Mouse (Mus musculus) hindbrain, embryonic 16.5 days (tissue): ENCODE measurements around the gene Snip1. TPM values are rescaled to one million over a fixed set of nuclear protein-coding genes. Genes with fewer than 3 reads are reported as not detected.

Experiments used
- ATAC-seq: fragments of 200-750 bp; cut with Nextera tagmentation; 2 replicates; pipeline ENCODE4 v1.8.0; 2017; ENCODE audit warnings: moderate TSS enrichment, moderate library complexity
- H3K27ac ChIP-seq: fragments of 300-500 bp; sonication (generic); 2 replicates; pipeline ENCODE4 v1.5.1; 2014; ENCODE audit warnings: low read depth, mild to moderate bottlenecking, control low read depth, low read length, moderate library complexity
- H3K27me3 ChIP-seq: fragments of 300-500 bp; sonication (generic); replicated peaks from 2 replicates; pipeline ENCODE4 v1.6.1; 2014; ENCODE audit warnings: low read length; ENCODE audit not compliant: control insufficient read depth, insufficient read depth
- H3K36me3 ChIP-seq: fragments of 300-500 bp; sonication (generic); 2 replicates; pipeline ENCODE4 v1.6.1; 2014; ENCODE audit warnings: mild to moderate bottlenecking, low read length, moderate library complexity, mixed read lengths; ENCODE audit not compliant: control insufficient read depth, insufficient read depth
- H3K4me1 ChIP-seq: fragments of 300-500 bp; sonication (generic); 2 replicates; pipeline ENCODE4 v1.6.1; 2014; ENCODE audit warnings: low read depth, low read length; ENCODE audit not compliant: control insufficient read depth, insufficient read depth
- H3K4me2 ChIP-seq: fragments of 300-500 bp; sonication (generic); 2 replicates; pipeline ENCODE4 v1.6.1; 2014; ENCODE audit warnings: mild to moderate bottlenecking, low read length, control low read depth, moderate library complexity
- H3K4me3 ChIP-seq: fragments of 300-500 bp; sonication (generic); 2 replicates; pipeline ENCODE4 v1.5.1; 2014; ENCODE audit warnings: mild to moderate bottlenecking, low read length, control low read depth, moderate library complexity
- H3K9ac ChIP-seq: fragments of 300-500 bp; sonication (generic); 2 replicates; pipeline ENCODE4 v1.6.1; 2014; ENCODE audit warnings: low read depth, mild to moderate bottlenecking, control low read depth, low read length, moderate library complexity
- H3K9me3 ChIP-seq: fragments of 300-500 bp; sonication (generic); 2 replicates; pipeline ENCODE4 v1.6.1; 2014; ENCODE audit warnings: mild to moderate bottlenecking, low read length, moderate library complexity; ENCODE audit not compliant: control insufficient read depth
- WGBS: fragments of 180-500 bp; shearing (Covaris S2); extraction: QIAGEN DNeasy Blood & Tissue Kit; methylation state at CpG from one replicate; pipeline ENCODE4 v1.1.7; 2014; 5-methylcytosine and 5-hydroxymethylcytosine counted together
- polyA plus RNA-seq: library from polyadenylated mRNA; unstranded; fragments of >200 nt; fragmentation: Nextera tagmentation; extraction: Ambion mirVana; gene quantifications from 2 replicates; pipeline ENCODE4 v1.2.1, GENCODE M21; 2015

Snip1 gene
- polyA plus RNA-seq = 20.6 and 22.0 TPM in 2 replicates

DNA sequence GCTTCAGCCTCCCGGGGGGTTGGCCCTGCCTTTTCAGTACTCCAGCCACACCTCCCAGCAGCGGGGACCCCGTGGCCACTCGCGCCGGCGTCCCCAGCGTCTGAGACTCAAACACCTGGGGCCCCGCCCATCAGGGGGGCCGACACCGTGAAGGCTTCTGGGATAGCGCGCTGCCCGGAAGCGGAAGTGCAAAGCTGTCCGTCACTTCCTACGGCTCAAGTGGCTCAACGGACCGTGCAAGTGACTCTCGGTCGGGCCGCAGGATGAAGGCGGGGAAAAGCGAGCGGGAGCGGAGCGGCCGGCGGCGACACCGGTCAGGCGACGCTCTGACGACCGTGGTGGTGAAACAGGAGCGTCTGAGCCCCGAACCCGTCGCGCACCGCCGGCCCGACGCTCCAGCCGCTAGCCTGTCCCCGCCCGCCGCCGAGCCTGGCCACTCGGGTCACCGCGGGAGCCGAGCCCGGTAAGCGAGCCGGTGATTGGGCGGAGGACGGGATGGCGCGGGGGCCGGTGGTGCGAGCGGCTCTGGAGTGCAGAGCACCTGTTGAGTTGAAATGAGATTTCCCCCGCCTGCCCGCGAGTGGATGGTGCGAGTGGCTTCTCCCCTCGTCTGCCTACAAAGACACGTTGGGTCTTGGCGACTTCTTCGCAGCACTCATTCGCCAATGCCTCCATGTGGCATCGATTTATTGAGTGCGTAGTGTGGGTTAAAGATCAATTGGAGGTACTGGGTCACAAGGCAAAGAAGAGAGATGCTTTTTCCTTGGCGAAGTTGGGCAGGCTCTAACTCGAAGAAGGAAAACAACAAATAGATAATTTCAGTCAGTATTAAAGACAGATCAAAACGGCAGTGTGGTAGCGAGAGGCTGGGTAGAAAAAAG lies at the start of gene Snip1:
Gene Snip1 (plus strand): TSS at position 183 of the 881 bp plus-strand sequence.
- H3K27ac ChIP-seq = peak within 1 kb of the TSS; percentile 67
- peaks cover 14% of the 10 kb centered on the region for H3K4me1 ChIP-seq
- ATAC-seq = peak; percentile 96
- 1% methylated on average over 77 of the region's 78 CpGs for WGBS
- H3K4me2 ChIP-seq = peak within 1 kb of the TSS; percentile 90
- no peaks in the 10 kb centered on the region for H3K27me3 ChIP-seq
- H3K9ac ChIP-seq = peak within 1 kb of the TSS; percentile 89
- H3K4me3 ChIP-seq = peak within 1 kb of the TSS; percentile 94
- H3K36me3 ChIP-seq = peaks cover 20% of the 10 kb centered on the region
- H3K9me3 ChIP-seq = no peaks in the 10 kb centered on the region

DNA sequence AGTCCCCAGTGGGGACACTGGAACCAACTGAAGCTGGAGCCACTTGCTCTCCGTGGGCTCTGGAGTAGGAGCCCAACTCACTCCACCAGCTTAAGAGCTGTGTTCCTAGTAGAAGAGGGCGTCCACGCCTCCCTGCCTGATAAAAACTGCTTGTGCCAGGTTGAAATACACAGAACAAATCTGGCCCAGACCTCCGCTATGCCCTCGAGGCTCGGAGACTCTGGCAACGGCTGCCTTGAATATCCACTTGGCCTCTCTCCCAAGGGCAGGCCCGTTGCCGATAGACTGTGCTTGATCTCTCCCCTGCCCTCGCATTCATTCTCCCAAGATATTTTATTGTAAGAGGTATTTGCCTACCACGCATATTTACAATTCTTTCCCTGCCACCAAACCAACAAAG lies 49.0 kb upstream of the Snip1 start:
- H3K4me2 ChIP-seq = no peak overlapping the region
- no peak overlapping the region for H3K4me3 ChIP-seq
- H3K27me3 ChIP-seq = no peaks in the 10 kb centered on the region
- no peak overlapping the region for H3K27ac ChIP-seq
- H3K9me3 ChIP-seq = no peaks in the 10 kb centered on the region
- H3K4me1 ChIP-seq = no peaks in the 10 kb centered on the region
- no peaks in the 10 kb centered on the region for H3K36me3 ChIP-seq
- WGBS = 79% methylated on average over 11 of the region's 11 CpGs
- H3K9ac ChIP-seq = no peak overlapping the region
- no peak for ATAC-seq

DNA sequence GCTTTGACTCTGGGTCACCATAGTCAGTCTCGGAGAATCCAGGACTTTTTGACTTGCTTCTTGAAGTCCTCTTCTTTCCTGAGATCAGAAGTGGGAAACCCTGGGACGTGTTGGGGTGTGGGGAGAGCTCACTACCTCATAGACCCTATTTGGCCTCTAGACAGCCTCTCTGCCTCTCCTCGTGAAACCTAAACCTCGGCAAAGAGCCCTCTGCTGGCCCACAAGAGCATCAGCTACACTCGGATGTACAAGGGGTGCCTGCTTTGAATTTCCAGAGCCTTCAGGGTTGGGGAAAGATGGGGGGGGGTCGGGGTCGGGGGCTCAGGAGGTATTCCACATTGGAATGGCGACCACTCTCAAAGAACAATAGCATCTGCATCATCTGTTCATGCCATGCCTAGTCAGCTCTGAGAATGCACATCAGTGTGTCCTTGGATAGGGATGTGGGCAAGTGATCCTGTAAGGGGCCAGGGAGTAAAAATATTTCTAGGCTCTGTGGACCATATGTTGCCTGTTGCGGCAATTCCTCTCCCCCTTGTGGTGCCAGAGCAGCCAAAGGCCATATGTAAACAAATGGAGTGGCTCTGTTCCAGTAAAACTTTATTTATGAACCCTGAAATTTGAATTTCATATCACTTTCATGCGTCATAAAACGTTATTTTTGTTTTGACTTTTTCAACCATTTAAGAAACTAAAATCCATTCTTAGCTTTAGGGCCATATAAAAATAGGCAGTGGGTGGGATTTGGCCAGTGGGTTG lies 45.5 kb upstream of the Snip1 start:
- Histone ChIP-seq H3K9ac (no peak overlapping the region), H3K27ac (no peak overlapping the region), H3K4me2 (no peak overlapping the region), H3K36me3 (no peaks in the 10 kb centered on the region), H3K4me3 (no peak overlapping the region), H3K9me3 (no peaks in the 10 kb centered on the region), H3K27me3 (no peaks in the 10 kb centered on the region), H3K4me1 (no peaks in the 10 kb centered on the region)
- WGBS = 41% methylated on average over 11 of the region's 11 CpGs
- ATAC-seq = no peak

DNA sequence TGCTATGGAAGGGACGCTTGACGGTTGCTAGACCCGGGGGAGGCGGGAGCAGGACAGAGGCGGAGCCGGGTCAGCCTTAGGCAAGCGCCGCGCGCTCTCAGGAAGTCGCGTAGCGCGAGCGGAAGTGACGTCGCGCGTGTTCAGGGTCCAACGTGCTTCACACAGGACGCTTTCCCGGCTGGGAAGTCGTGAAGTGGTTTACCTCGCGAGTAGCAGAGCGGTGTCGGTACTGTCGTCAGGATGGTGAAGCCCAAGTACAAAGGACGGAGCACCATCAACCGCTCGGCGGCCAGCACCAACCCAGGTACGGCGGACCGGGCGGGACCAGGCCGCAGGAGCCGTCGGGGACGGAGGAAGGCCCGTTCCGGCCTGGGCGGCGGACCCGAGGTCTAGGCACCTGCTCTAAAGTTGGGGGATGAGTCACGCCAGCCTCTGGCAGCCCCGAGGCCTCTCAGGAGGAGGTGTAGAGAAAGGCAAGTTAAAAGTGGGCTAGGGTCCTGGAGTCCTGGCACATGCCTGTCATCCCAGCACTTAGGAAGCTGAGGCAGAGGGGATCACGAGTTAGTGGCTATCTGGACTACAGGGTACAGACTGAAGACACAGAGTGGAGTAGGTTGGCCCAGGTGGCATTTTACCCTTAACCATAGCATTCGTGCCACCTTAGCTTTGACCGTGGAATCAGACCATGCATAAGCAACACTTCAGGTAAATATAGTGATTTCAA lies 36.4 kb upstream of the Snip1 start:
- no peaks in the 10 kb centered on the region for H3K27me3 ChIP-seq
- peak overlapping the region; percentile 97 for H3K4me2 ChIP-seq
- H3K36me3 ChIP-seq = no peaks in the 10 kb centered on the region
- H3K9ac ChIP-seq = peak overlapping the region; percentile 91
- H3K27ac ChIP-seq = peak overlapping the region; percentile 72
- H3K4me1 ChIP-seq = peaks cover 12% of the 10 kb centered on the region
- peak; percentile 99 for ATAC-seq
- no peaks in the 10 kb centered on the region for H3K9me3 ChIP-seq
- under 1% methylated on average over 50 of the region's 50 CpGs for WGBS
- peak overlapping the region; percentile 99 for H3K4me3 ChIP-seq

DNA sequence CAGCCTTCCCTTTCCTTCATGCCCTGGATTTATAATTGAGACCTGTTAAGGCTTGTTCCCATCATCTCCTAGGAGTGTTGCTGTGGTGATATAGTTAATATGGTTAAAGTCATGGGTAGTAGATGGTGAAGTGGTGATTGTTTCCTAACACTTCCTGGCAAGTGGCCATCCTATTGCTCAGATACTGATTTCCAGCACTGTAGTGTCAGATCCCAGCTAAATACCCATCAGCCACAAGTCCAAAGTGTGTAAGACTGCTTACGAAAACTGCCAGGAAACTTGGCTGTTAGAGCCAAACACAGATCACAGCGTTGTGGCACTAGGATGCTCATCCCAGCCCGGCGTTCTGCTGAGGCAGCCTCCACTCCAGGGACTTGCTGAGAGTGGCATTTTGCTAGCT lies 32.1 kb upstream of the Snip1 start:
- H3K9ac ChIP-seq = no peak overlapping the region
- H3K4me3 ChIP-seq = no peak overlapping the region
- no peaks in the 10 kb centered on the region for H3K27me3 ChIP-seq
- H3K9me3 ChIP-seq = no peaks in the 10 kb centered on the region
- no peak for ATAC-seq
- no peak overlapping the region for H3K4me2 ChIP-seq
- H3K4me1 ChIP-seq = peaks cover 11% of the 10 kb centered on the region
- H3K36me3 ChIP-seq = peaks cover 5% of the 10 kb centered on the region; the same call in 1 of the 2 replicates
- H3K27ac ChIP-seq = no peak overlapping the region
- 85% methylated on average over 4 of the region's 4 CpGs for WGBS

DNA sequence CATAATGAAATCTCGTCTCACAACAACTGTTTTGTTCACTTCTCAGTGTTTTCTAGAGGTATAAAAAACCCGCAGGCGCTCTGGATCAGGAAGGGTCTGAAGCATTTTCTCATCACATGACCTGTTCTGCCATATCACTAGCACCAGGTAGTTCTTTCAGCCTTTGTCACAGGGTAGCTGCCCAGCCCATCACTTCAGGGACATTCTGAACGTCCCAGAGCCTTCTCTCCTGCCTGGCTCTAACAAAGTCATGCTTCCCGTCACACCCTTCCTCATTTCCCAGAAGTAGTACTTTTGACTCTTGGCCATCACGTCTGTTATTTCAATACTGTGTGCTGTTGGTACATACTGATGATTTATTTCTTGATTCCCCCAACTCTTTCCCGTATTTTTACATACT lies 22.0 kb upstream of the Snip1 start:
- H3K4me3 ChIP-seq = no peak overlapping the region
- no peaks in the 10 kb centered on the region for H3K9me3 ChIP-seq
- H3K9ac ChIP-seq = no peak overlapping the region
- no peaks in the 10 kb centered on the region for H3K4me1 ChIP-seq
- H3K27me3 ChIP-seq = no peaks in the 10 kb centered on the region
- H3K36me3 ChIP-seq = peaks cover 61% of the 10 kb centered on the region
- H3K4me2 ChIP-seq = no peak overlapping the region
- ATAC-seq = no peak
- 92% methylated on average over 7 of the region's 7 CpGs for WGBS
- no peak overlapping the region for H3K27ac ChIP-seq

DNA sequence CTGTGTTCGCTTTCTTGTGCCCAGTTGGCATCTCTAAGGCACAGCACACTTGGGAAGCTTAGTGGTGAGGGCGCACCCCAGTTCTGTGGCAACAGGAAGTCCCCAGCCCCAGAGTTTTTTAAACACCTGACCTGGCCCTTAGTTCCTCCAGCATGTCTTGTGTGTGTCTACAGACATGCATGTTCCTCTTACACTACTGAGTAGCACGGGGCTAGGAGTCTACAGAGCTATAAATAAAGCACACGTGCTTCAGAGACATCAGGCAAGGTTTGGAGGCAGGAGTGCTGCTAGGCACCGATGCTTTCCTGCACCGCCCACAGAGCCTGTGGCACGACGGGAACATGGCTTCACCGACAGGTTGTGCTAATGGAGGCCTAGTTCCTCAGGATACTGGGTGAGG lies 11.1 kb upstream of the Snip1 start:
- 95% methylated on average over 9 of the region's 9 CpGs for WGBS
- H3K27ac ChIP-seq = no peak overlapping the region
- H3K9ac ChIP-seq = no peak overlapping the region
- H3K27me3 ChIP-seq = no peaks in the 10 kb centered on the region
- peaks cover 35% of the 10 kb centered on the region for H3K36me3 ChIP-seq
- no peaks in the 10 kb centered on the region; the same call in 1 of the 2 replicates for H3K4me1 ChIP-seq
- H3K4me2 ChIP-seq = no peak overlapping the region
- no peaks in the 10 kb centered on the region for H3K9me3 ChIP-seq
- ATAC-seq = no peak
- H3K4me3 ChIP-seq = no peak overlapping the region

DNA sequence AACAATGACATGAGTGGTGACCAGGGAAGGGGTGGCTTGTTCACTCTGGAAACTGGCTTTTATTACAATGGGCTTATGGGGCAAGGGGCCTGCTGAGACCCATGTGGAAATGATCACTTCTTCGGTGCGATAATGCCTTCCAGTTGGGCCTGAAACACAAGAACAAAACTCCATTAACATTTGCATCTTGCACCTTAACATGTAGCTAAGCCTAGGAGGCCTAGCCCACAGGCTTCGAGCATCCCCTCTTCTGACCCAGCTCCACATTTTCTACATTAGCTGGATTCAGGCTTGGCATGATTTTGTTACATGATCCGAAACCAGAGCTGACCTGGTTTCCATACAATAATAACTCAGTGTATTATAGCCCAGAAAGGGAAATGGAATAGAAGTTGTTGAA lies 10.0 kb upstream of the Snip1 start:
- H3K9ac ChIP-seq = no peak overlapping the region
- no peak overlapping the region for H3K4me3 ChIP-seq
- WGBS = 91% methylated on average over 4 of the region's 4 CpGs
- H3K36me3 ChIP-seq = peaks cover 31% of the 10 kb centered on the region
- H3K27ac ChIP-seq = no peak overlapping the region
- no peaks in the 10 kb centered on the region for H3K27me3 ChIP-seq
- no peak for ATAC-seq
- no peaks in the 10 kb centered on the region; the same call in 1 of the 2 replicates for H3K4me1 ChIP-seq
- no peaks in the 10 kb centered on the region for H3K9me3 ChIP-seq
- no peak overlapping the region for H3K4me2 ChIP-seq
